Comparison of ENCODE assay signal across 19 mouse cellular contexts in the genomic region with DNA sequence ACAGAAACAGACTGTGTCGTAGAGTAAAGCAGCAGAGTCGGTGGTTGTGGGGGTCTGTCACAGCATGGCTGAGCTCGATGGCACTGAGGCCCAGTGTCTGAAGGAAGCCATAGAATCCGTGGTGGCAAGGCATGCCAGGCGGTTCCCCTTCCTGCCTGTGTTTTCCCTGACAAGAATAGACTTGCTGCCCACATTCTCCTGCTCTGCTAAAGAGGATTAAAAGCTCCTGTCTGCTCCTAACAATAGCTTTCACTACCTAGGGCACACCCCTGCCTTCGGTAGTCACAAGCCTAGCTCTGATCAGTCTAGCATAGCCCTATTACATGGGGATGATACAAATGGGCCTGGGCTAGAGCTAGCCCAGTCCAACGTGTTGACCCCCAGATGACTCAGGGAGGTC. TPM values are rescaled to one million over a fixed set of nuclear protein-coding genes. Genes with fewer than 3 reads are reported as not detected.
DNase-seq lines count a peak whose midpoint lies in the region; ATAC-seq lines count a peak whose summit lies in the region.
"Had no signal": no experiment of that assay in that cellular context is flagged by ENCODE, and none has a peak within 500 bp of the region (broad histone marks: within the 10 kb centered on the region; RNA-seq: fewer than 3 reads in every experiment).

No protein-coding gene starts in this region.

- H3K27me3 ChIP-seq in heart, embryonic 10.5 days (ENCODE audit: insufficient read depth, poor library complexity, severe bottlenecking): peaks cover 30% of the 10 kb centered on the region
- peaks cover 17% of the 10 kb centered on the region for H3K27me3 ChIP-seq in heart, embryonic 11.5 days (ENCODE audit: control insufficient read depth, insufficient read depth, low read length)
- no peaks in the 10 kb centered on the region; the same call in 1 of the 2 replicates for H3K27me3 ChIP-seq in midbrain, embryonic 14.5 days (ENCODE audit: control insufficient read depth, insufficient read depth, low read length)
- peaks cover 18% of the 10 kb centered on the region for H3K27me3 ChIP-seq in midbrain, embryonic 13.5 days
- 0 out of 2 replicates have a peak, but pooled peaks cover 5% of the 10 kb centered on the region for H3K27me3 ChIP-seq in embryonic facial prominence, embryonic 12.5 days
- H3K27me3 ChIP-seq in limb, embryonic 10.5 days (ENCODE audit: low read depth, poor library complexity, severe bottlenecking): peaks cover 23% of the 10 kb centered on the region
- 0 out of 2 replicates have a peak, but pooled peaks cover 5% of the 10 kb centered on the region for H3K27me3 ChIP-seq in intestine, embryonic 15.5 days (replicated peaks)
- H3K27me3 ChIP-seq: CH12.LX; midbrain, embryonic 15.5 days had no signal

- peaks cover 31% of the 10 kb centered on the region for H3K4me1 ChIP-seq in heart, embryonic 10.5 days
- H3K4me1 ChIP-seq in heart, embryonic 11.5 days (ENCODE audit: control insufficient read depth, insufficient read depth, low read length): peaks cover 18% of the 10 kb centered on the region
- H3K4me1 ChIP-seq in midbrain, embryonic 14.5 days (ENCODE audit: control insufficient read depth, insufficient read depth, low read length): peaks cover 32% of the 10 kb centered on the region
- peaks cover 42% of the 10 kb centered on the region for H3K4me1 ChIP-seq in midbrain, embryonic 13.5 days (replicated peaks)
- H3K4me1 ChIP-seq in embryonic facial prominence, embryonic 12.5 days: peaks cover 17% of the 10 kb centered on the region
- H3K4me1 ChIP-seq in limb, embryonic 10.5 days: peaks cover 62% of the 10 kb centered on the region
- peaks cover 22% of the 10 kb centered on the region for H3K4me1 ChIP-seq in intestine, embryonic 15.5 days (replicated peaks)

- H3K9ac ChIP-seq in heart, embryonic 11.5 days (ENCODE audit: low read depth, low read length): no peak overlapping the region
- H3K9ac ChIP-seq in midbrain, embryonic 14.5 days (replicated peaks; ENCODE audit: low read length): no peak overlapping the region
- H3K9ac ChIP-seq in midbrain, embryonic 13.5 days (replicated peaks): no peak overlapping the region
- H3K9ac ChIP-seq in embryonic facial prominence, embryonic 12.5 days: no peak overlapping the region
- no peak overlapping the region for H3K9ac ChIP-seq in intestine, embryonic 15.5 days
- H3K9ac ChIP-seq: forebrain, embryonic 13.5 days; heart, embryonic 15.5 days; hindbrain, embryonic 12.5 days; lung, embryonic 14.5 days; midbrain, embryonic 15.5 days had no signal

- no peaks in the 10 kb centered on the region for H3K9me3 ChIP-seq in heart, embryonic 10.5 days
- H3K9me3 ChIP-seq in heart, embryonic 11.5 days (replicated peaks; ENCODE audit: control insufficient read depth, low read length): no peaks in the 10 kb centered on the region
- H3K9me3 ChIP-seq in midbrain, embryonic 14.5 days (ENCODE audit: control insufficient read depth, low read length): no peaks in the 10 kb centered on the region
- H3K9me3 ChIP-seq in midbrain, embryonic 13.5 days: no peaks in the 10 kb centered on the region
- H3K9me3 ChIP-seq in embryonic facial prominence, embryonic 12.5 days: no peaks in the 10 kb centered on the region
- H3K9me3 ChIP-seq in limb, embryonic 10.5 days (replicated peaks): no peaks in the 10 kb centered on the region
- no peaks in the 10 kb centered on the region; the same call in 1 of the 2 replicates for H3K9me3 ChIP-seq in intestine, embryonic 15.5 days
- H3K9me3 ChIP-seq: forebrain, embryonic 13.5 days; heart, embryonic 15.5 days; hindbrain, embryonic 12.5 days; midbrain, embryonic 15.5 days had no signal

- ATAC-seq in heart, embryonic 11.5 days (replicated peaks; ENCODE audit: insufficient number of reproducible peaks, low FRiP score, low TSS enrichment): no peak
- no peak for ATAC-seq in midbrain, embryonic 14.5 days (ENCODE audit: low FRiP score, low TSS enrichment)
- no peak for ATAC-seq in midbrain, embryonic 13.5 days
- no peak for ATAC-seq in embryonic facial prominence, embryonic 12.5 days (ENCODE audit: insufficient number of reproducible peaks, insufficient read depth, low FRiP score, low TSS enrichment)
- ATAC-seq in intestine, embryonic 15.5 days: no peak
- ATAC-seq: forebrain, embryonic 13.5 days; midbrain, embryonic 15.5 days had no signal

- no peak for DNase-seq in heart, embryonic 10.5 days (ENCODE audit: low spot score)
- no peak for DNase-seq in midbrain, embryonic 14.5 days
- no peak for DNase-seq in limb, embryonic 10.5 days (ENCODE audit: low spot score)
- no peak for DNase-seq in cerebellum, adult 18-20 months
- DNase-seq: adrenal gland, postnatal 10 days; cerebellum, adult 11-12 months; kidney, postnatal 4 days; lung, embryonic 14.5 days; lung, postnatal 4 days had no signal

- H3K4me2 ChIP-seq in heart, embryonic 11.5 days: no peak overlapping the region
- H3K4me2 ChIP-seq in midbrain, embryonic 14.5 days (ENCODE audit: low read length): no peak overlapping the region
- H3K4me2 ChIP-seq in midbrain, embryonic 13.5 days (replicated peaks): no peak overlapping the region
- H3K4me2 ChIP-seq in embryonic facial prominence, embryonic 12.5 days (replicated peaks): no peak overlapping the region
- no peak overlapping the region for H3K4me2 ChIP-seq in intestine, embryonic 15.5 days (replicated peaks)
- H3K4me2 ChIP-seq: forebrain, embryonic 13.5 days; heart, embryonic 15.5 days; hindbrain, embryonic 12.5 days; liver, embryonic 11.5 days; lung, embryonic 14.5 days; midbrain, embryonic 15.5 days had no signal

- WGBS in heart, embryonic 10.5 days: 60% methylated on average over 7 of the region's 7 CpGs
- 56% methylated on average over 7 of the region's 7 CpGs for WGBS in heart, embryonic 11.5 days (ENCODE audit: insufficient replicate concordance)
- WGBS in midbrain, embryonic 14.5 days: 18% methylated on average over 7 of the region's 7 CpGs
- WGBS in midbrain, embryonic 13.5 days: 18% methylated on average over 7 of the region's 7 CpGs
- 49% methylated on average over 7 of the region's 7 CpGs for WGBS in embryonic facial prominence, embryonic 12.5 days
- WGBS in limb, embryonic 10.5 days: 75% methylated on average over 7 of the region's 7 CpGs
- WGBS in intestine, embryonic 15.5 days: 69% methylated on average over 7 of the region's 7 CpGs

- no peaks in the 10 kb centered on the region for H3K36me3 ChIP-seq in heart, embryonic 10.5 days
- H3K36me3 ChIP-seq in heart, embryonic 11.5 days (ENCODE audit: control insufficient read depth, insufficient read depth, low read length): no peaks in the 10 kb centered on the region
- H3K36me3 ChIP-seq in midbrain, embryonic 14.5 days (ENCODE audit: control insufficient read depth, insufficient read depth, low read length): no peaks in the 10 kb centered on the region
- no peaks in the 10 kb centered on the region for H3K36me3 ChIP-seq in midbrain, embryonic 13.5 days
- H3K36me3 ChIP-seq in embryonic facial prominence, embryonic 12.5 days: no peaks in the 10 kb centered on the region
- no peaks in the 10 kb centered on the region for H3K36me3 ChIP-seq in limb, embryonic 10.5 days
- H3K36me3 ChIP-seq in intestine, embryonic 15.5 days: no peaks in the 10 kb centered on the region
- H3K36me3 ChIP-seq: heart, embryonic 15.5 days; hindbrain, embryonic 12.5 days; midbrain, embryonic 15.5 days had no signal

- H3K27ac ChIP-seq in heart, embryonic 10.5 days: 0 out of 2 replicates have a peak overlapping the region, but pooled peaks have one; percentile 7
- H3K27ac ChIP-seq in heart, embryonic 11.5 days (ENCODE audit: low read depth, low read length): no peak overlapping the region
- peak overlapping the region; percentile 49 for H3K27ac ChIP-seq in midbrain, embryonic 14.5 days (replicated peaks; ENCODE audit: low read depth, low read length)
- H3K27ac ChIP-seq in midbrain, embryonic 13.5 days: no peak overlapping the region; the same call in 1 of the 2 replicates
- H3K27ac ChIP-seq in embryonic facial prominence, embryonic 12.5 days: peak overlapping the region; percentile 50; the same call in 1 of the 2 replicates
- H3K27ac ChIP-seq in limb, embryonic 10.5 days: peak overlapping the region; percentile 68
- H3K27ac ChIP-seq in intestine, embryonic 15.5 days: no peak overlapping the region
- H3K27ac ChIP-seq: forebrain, embryonic 13.5 days; heart, embryonic 15.5 days; hindbrain, embryonic 12.5 days; midbrain, embryonic 15.5 days had no signal

- no peak overlapping the region for H3K4me3 ChIP-seq in heart, embryonic 10.5 days
- no peak overlapping the region for H3K4me3 ChIP-seq in heart, embryonic 11.5 days (ENCODE audit: low read depth, low read length)
- no peak overlapping the region for H3K4me3 ChIP-seq in midbrain, embryonic 14.5 days (replicated peaks; ENCODE audit: low read depth, low read length)
- H3K4me3 ChIP-seq in midbrain, embryonic 13.5 days (replicated peaks): no peak overlapping the region
- H3K4me3 ChIP-seq in embryonic facial prominence, embryonic 12.5 days: no peak overlapping the region
- no peak overlapping the region for H3K4me3 ChIP-seq in limb, embryonic 10.5 days
- no peak overlapping the region for H3K4me3 ChIP-seq in intestine, embryonic 15.5 days (replicated peaks)
- H3K4me3 ChIP-seq: forebrain, embryonic 13.5 days; heart, embryonic 15.5 days; hindbrain, embryonic 12.5 days; midbrain, embryonic 15.5 days had no signal

RNA-seq across cellular contexts. Expression of gene Sertad4, which starts 26.6 kb away (rescaled TPM):
- 7.5 and 11.5 TPM in 2 replicates for polyA plus RNA-seq in heart, embryonic 10.5 days (2016; fragmentation: Nextera tagmentation; extraction: Ambion mirVana)
- 8.9 and 10.2 TPM in 2 replicates for polyA plus RNA-seq in heart, embryonic 11.5 days (2014; fragmentation: Nextera tagmentation; extraction: Ambion mirVana)
- 30.0 and 39.5 TPM in 2 replicates for polyA plus RNA-seq in midbrain, embryonic 14.5 days (2014; fragmentation: Nextera tagmentation; extraction: Ambion mirVana)
- 33.2 and 38.7 TPM in 2 replicates for polyA plus RNA-seq in midbrain, embryonic 13.5 days (2015; fragmentation: Nextera tagmentation; extraction: Ambion mirVana)
- polyA plus RNA-seq in embryonic facial prominence, embryonic 12.5 days (2016; fragmentation: Nextera tagmentation; extraction: Ambion mirVana): 69.6 and 80.7 TPM in 2 replicates
- polyA plus RNA-seq in limb, embryonic 10.5 days (2016; fragmentation: Nextera tagmentation; extraction: Ambion mirVana): 57.2 and 66.6 TPM in 2 replicates
- polyA plus RNA-seq in intestine, embryonic 15.5 days (2015; fragmentation: Nextera tagmentation; extraction: Ambion mirVana): 12.8 and 14.2 TPM in 2 replicates

RNA-seq across cellular contexts. Expression of gene Hhat, which starts 57.9 kb away (rescaled TPM):
- polyA plus RNA-seq in heart, embryonic 10.5 days (2016; fragmentation: Nextera tagmentation; extraction: Ambion mirVana): 6.8 and 8.3 TPM in 2 replicates
- polyA plus RNA-seq in heart, embryonic 11.5 days (2014; fragmentation: Nextera tagmentation; extraction: Ambion mirVana): 7.2 and 9.5 TPM in 2 replicates
- 3.9 and 4.5 TPM in 2 replicates for polyA plus RNA-seq in midbrain, embryonic 14.5 days (2014; fragmentation: Nextera tagmentation; extraction: Ambion mirVana)
- polyA plus RNA-seq in midbrain, embryonic 13.5 days (2015; fragmentation: Nextera tagmentation; extraction: Ambion mirVana): 5.5 and 5.9 TPM in 2 replicates
- 8.9 and 10.4 TPM in 2 replicates for polyA plus RNA-seq in embryonic facial prominence, embryonic 12.5 days (2016; fragmentation: Nextera tagmentation; extraction: Ambion mirVana)
- polyA plus RNA-seq in limb, embryonic 10.5 days (2016; fragmentation: Nextera tagmentation; extraction: Ambion mirVana): 13.2 and 13.7 TPM in 2 replicates
- 9.2 and 9.7 TPM in 2 replicates for polyA plus RNA-seq in intestine, embryonic 15.5 days (2015; fragmentation: Nextera tagmentation; extraction: Ambion mirVana)

Comparison
In these comparisons a context has a peak if more than half of its experiments do, and no peak if none do; other contexts are left out.
1. H3K27ac ChIP-seq: peak in heart, embryonic 10.5 days (single experiment), midbrain, embryonic 14.5 days (single experiment), embryonic facial prominence, embryonic 12.5 days (single experiment) and limb, embryonic 10.5 days (single experiment); none in heart, embryonic 11.5 days (single experiment), midbrain, embryonic 13.5 days (single experiment) and intestine, embryonic 15.5 days (single experiment).